Mouse (Mus musculus) adrenal gland (tissue): Measurements from ENCODE around the gene Isyna1.

Experiments
- intact Hi-C: fragments of 180-260 bp; cut with DNase I; formaldehyde crosslinking; loops from one replicate; pipeline ENCODE4 v1.15.1; 2025

Isyna1 gene

DNA sequence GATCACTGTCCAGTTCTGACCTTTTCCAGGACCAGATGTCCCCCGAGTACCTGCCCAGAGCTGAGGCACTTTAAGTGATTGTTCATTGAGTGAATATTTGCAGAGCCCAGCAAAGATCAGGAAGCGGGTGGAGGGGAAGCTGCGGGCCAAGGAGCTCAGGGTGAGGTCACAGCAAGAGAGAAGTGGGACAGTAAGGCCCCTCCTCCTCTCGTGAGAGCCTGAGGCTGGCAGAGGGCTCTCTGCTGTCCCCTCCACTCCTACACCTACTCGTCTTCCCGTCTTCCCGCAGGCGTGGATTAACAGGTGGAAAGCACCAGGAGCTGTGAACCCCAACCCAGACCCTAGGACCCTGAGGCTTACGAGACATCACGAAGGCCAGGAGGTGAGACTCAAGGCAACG, 22.5 kb downstream of the Isyna1 start:
- intact Hi-C loops: loop anchor here (5.0 kb wide), 1 partner anchor 36 kb away; no protein-coding TSS in a partner anchor

DNA sequence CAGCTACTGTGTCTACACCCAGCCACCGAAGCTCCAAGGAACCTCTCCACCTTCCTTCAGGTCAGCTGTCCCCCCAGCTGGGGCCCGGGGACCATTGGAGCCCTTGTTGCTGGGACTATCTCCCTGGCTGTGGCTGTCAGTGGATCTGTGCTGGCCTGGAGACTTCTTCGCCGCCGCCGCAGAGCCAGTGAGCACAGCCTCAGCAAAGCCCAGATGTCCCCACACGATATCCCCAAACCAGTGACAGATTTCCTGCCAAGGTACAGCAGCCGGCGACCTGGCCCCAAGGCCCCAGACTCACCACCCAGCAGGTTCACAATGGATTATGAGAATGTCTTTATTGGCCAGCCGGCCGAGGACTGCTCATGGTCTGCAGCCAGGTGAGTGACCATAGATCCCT, 23.8 kb downstream of the Isyna1 start:
- intact Hi-C loops: loop anchor here (5.0 kb wide), 1 partner anchor 34 kb away; no protein-coding TSS in a partner anchor

- intact Hi-C loops: loop anchor here (5.0 kb wide), 1 partner anchor 33 kb away; no protein-coding TSS in a partner anchor
Observed at GRCm38 (mm10) chr8:70618888-70619334, 24.7 kb downstream of the Isyna1 start.

- intact Hi-C loops: no loop called here
Observed at GRCm38 (mm10) chr8:70622220-70622619, 28.0 kb downstream of the Isyna1 start.

GRCm38 (mm10) chr8:70625104-70625503, 30.9 kb downstream of the Isyna1 start:
- intact Hi-C loops: no loop called here

DNA sequence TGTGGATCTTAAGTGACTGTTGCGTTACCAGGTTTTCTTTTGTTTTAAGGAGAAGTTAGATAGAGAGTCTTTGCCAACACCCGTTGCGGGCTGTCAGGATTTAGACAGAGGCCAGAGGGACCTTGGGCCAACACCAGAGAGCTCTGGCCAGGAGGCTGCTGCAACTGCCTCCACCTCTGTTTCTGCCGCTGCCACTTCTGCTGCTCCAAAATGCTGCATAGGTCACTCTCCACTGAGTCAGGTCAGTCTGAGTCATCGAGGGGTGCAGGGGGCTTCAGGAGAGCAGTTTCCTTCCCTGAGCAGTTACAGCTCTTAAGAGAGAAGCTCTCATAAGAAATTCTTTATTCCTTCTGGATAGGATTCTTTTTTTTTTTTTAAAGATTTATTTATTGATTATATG, 32.9 kb downstream of the Isyna1 start:
- intact Hi-C loops: no loop called here

- intact Hi-C loops: loop anchor here (1.0 kb wide), 1 partner anchor 17 kb away; no protein-coding TSS in a partner anchor
Observed at GRCm38 (mm10) chr8:70628986-70629490, 34.9 kb downstream of the Isyna1 start.

GRCm38 (mm10) chr8:70629574-70630531, 35.7 kb downstream of the Isyna1 start:
- intact Hi-C loops: loop anchor here (2.0 kb wide), 1 partner anchor 23 kb away; no protein-coding TSS in a partner anchor

DNA sequence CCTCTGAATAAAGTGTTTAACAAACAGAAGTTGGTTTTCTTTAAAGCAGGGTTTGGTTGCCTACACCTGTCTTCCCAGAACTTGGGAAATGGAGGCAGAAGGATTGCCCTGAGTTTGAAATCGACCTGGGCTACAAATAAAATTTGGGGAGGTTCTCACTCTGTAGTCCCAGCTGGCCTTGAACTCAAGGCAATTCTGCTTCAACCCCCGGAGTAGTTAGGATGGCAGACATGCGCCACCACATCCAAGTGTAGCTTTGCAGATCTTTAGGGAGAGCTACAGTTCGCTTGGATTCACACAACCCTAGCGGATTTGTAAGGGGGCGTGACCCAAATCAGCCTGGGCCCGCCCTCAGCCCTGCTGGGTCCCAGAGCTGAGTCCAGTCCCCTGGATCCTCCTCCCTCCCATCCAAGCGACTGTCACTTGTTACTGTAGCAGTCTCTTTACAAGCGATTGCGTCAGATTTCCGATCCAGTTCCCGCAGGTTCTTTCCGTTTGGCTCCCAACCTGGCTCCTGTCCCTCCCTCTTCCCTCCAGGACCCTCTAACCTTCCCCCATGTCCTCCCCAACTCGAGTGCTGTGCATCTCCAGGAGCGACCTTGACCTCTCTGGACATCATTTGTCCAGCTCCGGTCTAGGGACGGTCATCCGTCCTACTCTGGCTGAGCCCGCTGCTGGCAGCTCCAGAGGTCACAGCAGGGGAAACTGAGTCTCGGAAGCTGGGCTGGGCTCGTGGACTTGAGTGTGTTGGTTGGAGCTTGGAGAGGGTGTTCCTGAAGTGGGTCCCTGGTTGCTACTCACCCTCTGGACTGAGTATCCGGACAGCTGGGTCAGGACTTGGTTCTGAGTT, 36.6 kb downstream of the Isyna1 start:
- intact Hi-C loops: loop anchor here (2.0 kb wide), 1 partner anchor 22 kb away; no protein-coding TSS in a partner anchor

- intact Hi-C loops: loop anchor here (2.0 kb wide), 1 partner anchor 21 kb away; no protein-coding TSS in a partner anchor
Observed at GRCm38 (mm10) chr8:70631436-70631835, 37.3 kb downstream of the Isyna1 start.

GRCm38 (mm10) chr8:70632346-70632892, 38.2 kb downstream of the Isyna1 start, which contains the start of gene Gdf15:
TSS of gene Gdf15 (minus strand) at chr8:70632456.
- intact Hi-C loops: no loop called here

DNA sequence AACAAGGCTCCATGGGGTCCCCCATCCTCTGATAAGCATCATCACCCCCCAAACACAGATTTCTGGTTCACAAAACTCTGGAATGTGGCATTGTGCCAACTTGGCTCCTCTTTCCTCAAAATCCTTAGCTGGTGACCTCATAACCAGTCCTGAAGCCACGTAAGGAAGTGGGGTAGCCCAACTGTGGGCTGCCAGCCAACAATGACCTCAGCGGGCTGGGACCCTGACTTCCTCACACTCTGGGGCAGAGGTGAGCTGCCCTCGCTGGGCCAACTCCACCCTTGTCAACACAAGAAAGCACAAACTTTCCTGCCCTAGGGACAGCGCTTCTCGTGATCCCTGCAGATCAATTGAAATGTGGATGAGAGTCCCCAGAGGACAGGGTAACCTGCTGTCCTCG, 39.9 kb downstream of the Isyna1 start:
- intact Hi-C loops: no loop called here

DNA sequence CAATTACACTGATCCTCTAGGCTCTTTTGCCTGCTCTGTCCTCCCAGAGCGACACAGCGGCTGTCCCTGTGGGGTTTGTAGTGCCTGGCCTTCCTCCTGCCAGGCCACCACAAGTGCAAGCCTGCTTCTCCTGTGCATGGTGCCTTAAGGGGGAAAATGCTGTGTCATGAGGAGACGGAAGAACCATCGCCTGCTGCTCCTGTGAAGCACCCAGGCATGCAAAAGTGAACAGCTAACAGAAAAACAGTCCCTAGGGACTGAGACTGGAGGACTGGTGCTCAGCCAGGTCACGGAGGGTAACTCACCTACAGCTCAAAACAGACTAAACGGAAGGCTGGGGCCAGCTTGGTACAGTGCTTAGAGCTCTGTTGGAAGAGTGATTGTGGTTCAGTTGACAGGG, 41.4 kb downstream of the Isyna1 start:
- intact Hi-C loops: no loop called here

DNA sequence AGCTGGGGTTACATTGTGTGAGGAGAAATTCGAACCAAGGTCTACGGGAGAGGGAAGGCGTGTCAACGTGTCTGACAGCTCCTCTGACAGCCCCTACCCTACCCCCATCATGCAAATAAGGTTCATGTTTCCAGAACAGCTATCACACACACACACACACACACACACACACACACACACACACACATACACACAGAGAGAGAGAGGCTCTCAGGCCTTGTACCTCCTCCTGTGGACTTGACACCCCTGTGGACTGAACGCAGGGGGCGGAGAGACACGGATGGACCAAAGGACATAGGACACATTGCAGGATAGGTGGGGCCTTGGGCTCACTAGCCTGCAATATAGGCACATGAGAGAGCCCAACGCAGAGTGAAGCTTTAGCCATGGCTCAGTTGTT, 42.7 kb downstream of the Isyna1 start:
- intact Hi-C loops: no loop called here

DNA sequence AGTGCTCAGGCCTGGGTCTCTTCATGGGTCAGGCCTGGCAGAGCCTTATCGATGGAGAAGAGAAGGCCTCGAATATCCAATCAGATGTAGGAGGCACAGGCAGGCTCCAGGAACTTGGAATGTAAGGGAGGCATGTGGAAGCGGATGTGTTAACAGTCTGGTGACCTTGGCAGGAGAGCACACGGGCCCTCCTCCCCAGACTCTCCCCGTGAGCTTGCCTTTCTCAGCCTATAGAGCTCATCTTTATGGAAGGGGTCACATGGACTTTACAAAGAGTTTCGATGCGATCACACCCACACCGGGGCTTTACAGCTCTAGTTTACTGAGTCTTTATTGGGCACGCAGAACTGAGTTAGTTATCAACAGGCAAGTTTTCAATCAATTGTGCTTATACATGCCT, 44.6 kb downstream of the Isyna1 start:
- intact Hi-C loops: no loop called here

DNA sequence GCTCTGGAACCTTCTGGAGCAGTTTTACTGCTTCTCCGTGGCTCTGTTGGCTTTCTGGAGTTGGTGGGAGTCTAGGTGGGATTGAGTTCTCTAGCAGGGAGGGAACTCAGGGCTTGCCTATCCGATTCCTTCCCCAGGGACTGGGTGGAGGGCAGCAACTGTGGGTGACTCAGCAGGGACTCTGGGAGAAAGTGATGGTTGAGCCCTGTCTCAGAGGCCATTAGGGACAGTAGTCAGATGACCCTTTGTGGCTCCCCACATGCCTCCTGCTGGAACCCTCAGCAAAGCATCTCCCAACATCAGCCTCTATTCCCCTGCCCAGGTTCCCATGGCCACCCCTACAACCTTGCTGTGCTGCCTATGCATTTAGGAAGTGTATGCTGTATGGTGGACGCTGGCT, 48.8 kb downstream of the Isyna1 start:
- intact Hi-C loops: no loop called here

GRCm38 (mm10) chr8:70644065-70644464, 49.9 kb downstream of the Isyna1 start:
- intact Hi-C loops: no loop called here

DNA sequence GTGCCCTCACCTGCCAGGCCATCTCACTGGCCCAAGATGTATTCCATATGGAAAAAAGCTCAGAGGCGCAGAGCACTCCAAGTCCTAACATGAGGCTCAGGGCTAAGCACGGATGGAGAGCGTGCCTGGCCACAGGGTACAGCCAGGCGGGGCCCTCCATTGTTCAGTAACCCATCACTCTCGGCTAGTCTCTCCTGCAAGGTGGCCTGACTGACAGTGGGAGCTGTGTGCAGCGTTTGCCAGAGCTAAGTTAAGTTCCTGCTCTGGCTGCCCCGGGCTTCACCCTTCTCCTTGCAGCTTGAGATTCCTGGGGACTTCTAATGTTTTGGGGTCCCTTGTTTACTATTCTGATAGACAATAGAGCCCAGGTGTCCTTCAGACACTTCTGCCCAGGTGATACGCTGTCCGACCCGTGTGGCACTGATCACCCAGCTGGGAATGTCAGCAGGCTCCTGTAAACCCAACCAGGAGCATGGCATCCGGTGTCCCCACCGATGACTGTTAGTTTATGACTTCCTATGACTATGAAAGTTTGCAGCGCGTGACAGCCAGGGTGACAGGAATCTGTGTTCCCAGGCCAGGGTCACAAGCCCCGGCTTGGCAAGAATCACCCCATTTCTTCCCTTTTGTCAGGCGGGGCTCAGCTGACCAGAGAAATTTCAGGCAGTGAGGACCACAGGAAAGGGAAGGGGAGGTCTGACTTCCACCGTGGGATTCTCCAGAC, 51.5 kb downstream of the Isyna1 start:
- intact Hi-C loops: no loop called here

- intact Hi-C loops: no loop called here
Observed at GRCm38 (mm10) chr8:70646369-70646768, 52.2 kb downstream of the Isyna1 start.

- intact Hi-C loops: no loop called here
Observed at GRCm38 (mm10) chr8:70646775-70647174, 52.6 kb downstream of the Isyna1 start.
